Mouse (Mus musculus): Measurements from ENCODE around the gene Synj2. TPM values are rescaled to one million over a fixed set of nuclear protein-coding genes. Genes with fewer than 3 reads are reported as not detected.
A peak's percentile ranks its signal among the peaks of the same experiment; 100 is the strongest.

Gene Synj2
- total and polyA plus RNA-seq, 2 experiments: 0.66 to 3.0 TPM

DNA sequence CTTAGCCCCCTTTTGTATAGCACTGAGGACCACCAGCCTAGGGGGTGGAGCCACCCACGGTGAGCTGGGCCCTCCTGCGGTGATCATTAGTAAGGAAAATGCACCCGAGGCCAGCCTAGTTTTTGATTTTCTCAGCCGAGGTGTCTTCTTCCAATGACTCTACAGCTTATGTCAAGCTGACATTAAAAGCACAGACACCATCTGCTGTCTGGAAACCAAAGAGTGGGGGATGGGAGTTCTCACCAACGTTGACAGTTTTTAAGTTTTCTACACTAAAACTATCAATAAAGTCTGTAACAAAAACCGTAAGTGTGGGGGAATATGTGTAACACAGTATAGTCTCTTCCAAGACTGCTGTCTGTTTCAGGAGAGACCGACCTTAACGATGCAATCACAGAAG, 16.8 kb upstream of the Synj2 start:
- no peaks in the 10 kb centered on the region for H3K4me1 ChIP-seq (ENCODE audit: control insufficient read depth, insufficient read depth, low read length)
- no peaks in the 10 kb centered on the region for H3K79me2 ChIP-seq (ENCODE audit: control insufficient read depth, insufficient read depth, low read length)
- no peak for TF ChIP-seq POLR2A (IDR thresholded peaks at IDR 0.05; ENCODE audit: extremely low read depth, insufficient read depth, low read length)
- no peak for TF ChIP-seq CTCF (IDR thresholded peaks at IDR 0.05; ENCODE audit: low read depth, low read length)
- no peak overlapping the region for H3K4me3 ChIP-seq (ENCODE audit: insufficient read depth, low read depth, low read length)
- 87% methylated on average over 8 of the region's 8 CpGs for WGBS
- H3K9ac ChIP-seq (ENCODE audit: low read depth, low read length): no peak overlapping the region
- no peak for DNase-seq (ENCODE audit: extremely low read depth, low read depth, low spot score)
- peaks cover 35% of the 10 kb centered on the region for H3K36me3 ChIP-seq (ENCODE audit: control insufficient read depth, insufficient read depth, low read length)
- no peaks in the 10 kb centered on the region for H3K27me3 ChIP-seq (ENCODE audit: control insufficient read depth, insufficient read depth, low read length)
- no peak overlapping the region for H3K27ac ChIP-seq (replicated peaks; ENCODE audit: insufficient read depth, low read depth, low read length)

- Histone ChIP-seq H3K4me1 (ENCODE audit: control insufficient read depth, insufficient read depth, low read length) (no peaks in the 10 kb centered on the region), H3K36me3 (ENCODE audit: control insufficient read depth, insufficient read depth, low read length) (peaks cover 32% of the 10 kb centered on the region), H3K27me3 (ENCODE audit: control insufficient read depth, insufficient read depth, low read length) (no peaks in the 10 kb centered on the region), H3K4me3 (ENCODE audit: insufficient read depth, low read depth, low read length) (no peak overlapping the region), H3K9ac (ENCODE audit: low read depth, low read length) (no peak overlapping the region), H3K79me2 (ENCODE audit: control insufficient read depth, insufficient read depth, low read length) (no peaks in the 10 kb centered on the region), H3K27ac (replicated peaks; ENCODE audit: insufficient read depth, low read depth, low read length) (0 out of 2 replicates have a peak overlapping the region, but pooled peaks have one; percentile 24)
- peak; percentile 82 for DNase-seq (ENCODE audit: extremely low read depth, low read depth, low spot score)
- TF ChIP-seq POLR2A (IDR thresholded peaks at IDR 0.05; ENCODE audit: extremely low read depth, insufficient read depth, low read length) (no peak), CTCF (IDR thresholded peaks at IDR 0.05; ENCODE audit: low read depth, low read length) (no peak)
- WGBS: 55% methylated on average over 7 of the region's 7 CpGs
These were observed 14.4 kb upstream of the Synj2 start for GRCm38 (mm10) chr17:5926710-5927109.

DNA sequence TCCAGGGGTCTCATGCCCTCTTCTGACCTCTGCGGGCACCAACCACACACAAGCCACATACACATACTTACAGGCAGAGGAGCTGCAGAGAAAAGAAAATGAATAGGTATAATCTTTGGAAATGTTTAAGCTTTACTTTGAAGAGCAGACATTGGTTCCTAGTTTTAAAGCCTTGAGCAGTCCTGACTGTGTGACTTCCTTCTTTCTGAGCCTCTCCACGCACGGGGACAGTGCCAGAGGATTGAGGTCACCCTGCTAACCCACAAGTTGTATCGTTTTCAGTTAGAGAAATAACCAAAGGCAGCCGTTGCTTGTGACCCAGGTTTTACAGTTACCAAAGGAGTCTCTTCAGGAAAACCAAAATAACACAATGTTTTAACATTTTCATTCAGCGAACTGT, 12.0 kb upstream of the Synj2 start:
- 86% methylated on average over 6 of the region's 6 CpGs for WGBS
- TF ChIP-seq POLR2A (IDR thresholded peaks at IDR 0.05; ENCODE audit: extremely low read depth, insufficient read depth, low read length): no peak
- TF ChIP-seq CTCF (IDR thresholded peaks at IDR 0.05; ENCODE audit: low read depth, low read length): no peak
- Histone ChIP-seq H3K4me3 (ENCODE audit: insufficient read depth, low read depth, low read length) (no peak overlapping the region), H3K4me1 (ENCODE audit: control insufficient read depth, insufficient read depth, low read length) (no peaks in the 10 kb centered on the region), H3K27me3 (ENCODE audit: control insufficient read depth, insufficient read depth, low read length) (no peaks in the 10 kb centered on the region), H3K9ac (ENCODE audit: low read depth, low read length) (no peak overlapping the region), H3K36me3 (ENCODE audit: control insufficient read depth, insufficient read depth, low read length) (peaks cover 19% of the 10 kb centered on the region), H3K79me2 (ENCODE audit: control insufficient read depth, insufficient read depth, low read length) (no peaks in the 10 kb centered on the region), H3K27ac (replicated peaks; ENCODE audit: insufficient read depth, low read depth, low read length) (no peak overlapping the region)
- DNase-seq (ENCODE audit: extremely low read depth, low read depth, low spot score): no peak

DNA sequence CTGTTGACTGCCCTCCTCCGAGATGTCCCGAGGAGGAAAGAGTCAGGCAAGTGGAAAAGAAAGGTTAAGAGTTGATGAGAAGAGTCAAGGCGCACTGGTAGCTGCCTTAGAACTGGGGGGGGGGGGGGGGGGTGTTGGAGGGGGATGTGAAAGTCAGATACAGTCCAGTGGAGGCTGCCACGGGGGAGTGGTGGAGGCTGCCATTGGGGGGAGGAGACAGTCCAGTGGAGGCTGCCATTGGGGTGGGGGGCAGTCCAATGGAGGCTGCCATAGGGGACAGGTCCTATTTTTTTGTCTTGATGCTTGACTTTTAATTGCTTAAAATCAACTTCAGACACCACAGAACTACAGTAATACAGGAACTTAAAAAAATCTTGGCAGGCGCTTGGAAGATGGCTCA, 8.9 kb upstream of the Synj2 start:
- TF ChIP-seq CTCF (IDR thresholded peaks at IDR 0.05; ENCODE audit: low read depth, low read length) (no peak), POLR2A (IDR thresholded peaks at IDR 0.05; ENCODE audit: extremely low read depth, insufficient read depth, low read length) (no peak)
- Histone ChIP-seq H3K4me1 (ENCODE audit: control insufficient read depth, insufficient read depth, low read length) (peaks cover 3% of the 10 kb centered on the region), H3K27ac (replicated peaks; ENCODE audit: insufficient read depth, low read depth, low read length) (no peak overlapping the region), H3K27me3 (ENCODE audit: control insufficient read depth, insufficient read depth, low read length) (no peaks in the 10 kb centered on the region), H3K9ac (ENCODE audit: low read depth, low read length) (no peak overlapping the region), H3K36me3 (ENCODE audit: control insufficient read depth, insufficient read depth, low read length) (peaks cover 15% of the 10 kb centered on the region), H3K79me2 (ENCODE audit: control insufficient read depth, insufficient read depth, low read length) (no peaks in the 10 kb centered on the region), H3K4me3 (ENCODE audit: insufficient read depth, low read depth, low read length) (no peak overlapping the region)
- DNase-seq (ENCODE audit: extremely low read depth, low read depth, low spot score): no peak
- 89% methylated on average over 5 of the region's 5 CpGs for WGBS

DNA sequence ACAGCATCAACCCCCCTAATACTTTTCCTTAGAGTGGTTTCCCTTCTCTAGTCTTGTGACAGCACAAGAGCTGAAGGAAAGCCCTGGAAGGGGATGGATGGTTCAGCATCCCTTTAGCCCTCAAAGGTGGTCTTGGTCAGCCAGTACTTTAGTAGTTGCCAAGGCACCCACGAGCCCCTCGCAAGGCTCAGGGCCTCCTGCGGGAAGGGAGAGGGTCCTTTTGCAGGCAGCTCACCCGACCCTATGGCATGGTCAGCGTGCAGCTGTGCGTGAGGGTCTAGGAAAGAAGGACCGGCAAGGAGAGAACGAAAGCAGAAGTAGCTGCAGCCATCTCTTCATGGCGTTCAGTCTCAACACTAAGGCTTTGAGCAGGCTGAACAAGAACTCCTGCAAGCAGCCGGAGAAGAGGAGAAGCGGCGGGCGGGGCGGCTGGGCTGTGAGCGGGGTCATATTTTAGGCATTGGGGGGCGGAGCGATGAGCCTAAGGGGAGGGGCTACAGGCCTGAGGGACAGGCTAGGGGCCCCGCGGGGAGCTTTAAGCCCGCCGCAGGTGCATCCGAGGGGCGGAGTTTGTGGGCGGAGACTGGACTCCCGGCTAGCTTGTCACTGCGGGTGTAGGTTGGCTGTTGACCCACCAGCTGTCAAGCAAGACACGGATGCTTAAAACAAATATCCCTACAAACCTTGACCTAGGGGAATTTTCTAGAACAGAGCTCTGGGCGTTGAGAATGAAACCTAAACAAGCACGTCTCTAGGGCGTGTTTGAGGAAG, 6.3 kb upstream of the Synj2 start:
- TF ChIP-seq POLR2A (IDR thresholded peaks at IDR 0.05; ENCODE audit: extremely low read depth, insufficient read depth, low read length): no peak
- TF ChIP-seq CTCF (IDR thresholded peaks at IDR 0.05; ENCODE audit: low read depth, low read length): no peak
- H3K4me3 ChIP-seq (ENCODE audit: insufficient read depth, low read depth, low read length): peak overlapping the region; percentile 12; the same call in 1 of the 2 replicates
- peak; percentile 65 for DNase-seq (ENCODE audit: extremely low read depth, low read depth, low spot score)
- H3K36me3 ChIP-seq (ENCODE audit: control insufficient read depth, insufficient read depth, low read length): peaks cover 4% of the 10 kb centered on the region; the same call in 1 of the 2 replicates
- H3K27me3 ChIP-seq (ENCODE audit: control insufficient read depth, insufficient read depth, low read length): no peaks in the 10 kb centered on the region
- H3K4me1 ChIP-seq (ENCODE audit: control insufficient read depth, insufficient read depth, low read length): peaks cover 3% of the 10 kb centered on the region
- WGBS: 4% methylated on average over 30 of the region's 30 CpGs
- no peaks in the 10 kb centered on the region for H3K79me2 ChIP-seq (ENCODE audit: control insufficient read depth, insufficient read depth, low read length)
- peak overlapping the region; percentile 29; the same call in 1 of the 2 replicates for H3K9ac ChIP-seq (ENCODE audit: low read depth, low read length)
- no peak overlapping the region for H3K27ac ChIP-seq (replicated peaks; ENCODE audit: insufficient read depth, low read depth, low read length)

DNA sequence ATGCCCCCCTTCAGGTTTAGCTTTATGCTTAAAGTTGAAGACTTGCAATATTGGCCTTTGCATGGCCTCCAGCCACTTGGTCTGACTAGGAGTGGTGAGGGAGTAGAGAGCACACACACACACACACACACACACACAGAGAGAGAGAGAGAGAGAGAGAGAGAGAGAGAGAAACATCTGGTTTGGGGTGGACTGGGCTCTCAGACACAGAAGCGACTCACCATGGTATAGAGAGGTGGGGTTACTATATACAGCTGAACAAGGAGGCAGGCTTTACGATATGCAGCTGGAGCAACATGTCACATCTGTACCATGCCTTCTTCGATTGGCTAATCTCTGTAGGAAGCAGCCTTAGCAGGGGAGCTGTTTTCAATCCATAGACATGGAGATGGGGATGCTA, 5.4 kb upstream of the Synj2 start:
- H3K27ac ChIP-seq (replicated peaks; ENCODE audit: insufficient read depth, low read depth, low read length): no peak overlapping the region
- H3K36me3 ChIP-seq (ENCODE audit: control insufficient read depth, insufficient read depth, low read length): no peaks in the 10 kb centered on the region
- H3K9ac ChIP-seq (ENCODE audit: low read depth, low read length): no peak overlapping the region
- DNase-seq (ENCODE audit: extremely low read depth, low read depth, low spot score): no peak
- no peaks in the 10 kb centered on the region for H3K27me3 ChIP-seq (ENCODE audit: control insufficient read depth, insufficient read depth, low read length)
- no peak overlapping the region for H3K4me3 ChIP-seq (ENCODE audit: insufficient read depth, low read depth, low read length)
- peaks cover 3% of the 10 kb centered on the region for H3K4me1 ChIP-seq (ENCODE audit: control insufficient read depth, insufficient read depth, low read length)
- 92% methylated on average over 3 of the region's 3 CpGs for WGBS
- no peaks in the 10 kb centered on the region for H3K79me2 ChIP-seq (ENCODE audit: control insufficient read depth, insufficient read depth, low read length)
- TF ChIP-seq CTCF (IDR thresholded peaks at IDR 0.05; ENCODE audit: low read depth, low read length) (no peak), POLR2A (IDR thresholded peaks at IDR 0.05; ENCODE audit: extremely low read depth, insufficient read depth, low read length) (no peak)
